Mouse (Mus musculus) gastrocnemius, adult 2 months (tissue): ENCODE data around the gene Serpinb1b. TPM values are rescaled to one million over a fixed set of nuclear protein-coding genes. Genes with fewer than 3 reads are reported as not detected.
A peak's percentile ranks its signal among the peaks of the same experiment; 100 is the strongest.

Source experiments
- DNase-seq: peaks from one replicate; pipeline ENCODE4 v3.0.0; 2022
- H3K27ac ChIP-seq: fragments of 200-600 bp; 2 replicates; pipeline ENCODE4 v1.8.1; 2022; ENCODE audit warnings: mild to moderate bottlenecking
- H3K4me3 ChIP-seq: fragments of 200-600 bp; 2 replicates; pipeline ENCODE4 v1.8.1; 2022; ENCODE audit warnings: mild to moderate bottlenecking, moderate library complexity
- CTCF ChIP-seq: fragments of 200-600 bp; IDR thresholded peaks from 2 replicates; pipeline ENCODE4 v1.8.1; 2022; ENCODE audit warnings: antibody characterized with exemption, mild to moderate bottlenecking, moderate library complexity
- intact Hi-C: fragments of 180-260 bp; cut with DNase I; formaldehyde crosslinking; loops from one replicate; pipeline ENCODE4 v1.15.1; 2025
- total RNA-seq, 2 experiments: library from RNA; stranded (reverse); gene quantifications; 2 replicates each; pipeline ENCODE4 v1.2.3; 2021

Gene Serpinb1b
- total RNA-seq, 2 experiments from 2014 or later: not detected

- TF ChIP-seq CTCF: no peak
- Histone ChIP-seq H3K27ac (no peak overlapping the region), H3K4me3 (no peak overlapping the region)
- no peak for DNase-seq
- intact Hi-C loops: loop anchor here (5.0 kb wide), 1 partner anchor 74 kb away; the partner anchor contains the start of gene Serpinb9
Measured at GRCm38 (mm10) chr13:33076247-33076646, 2.1 kb upstream of the Serpinb1b start.

- no peak for DNase-seq
- Histone ChIP-seq H3K4me3 (no peak overlapping the region), H3K27ac (no peak overlapping the region)
- intact Hi-C loops: loop anchor here (5.0 kb wide), 1 partner anchor 75 kb away; the partner anchor contains the start of gene Serpinb9
- no peak for TF ChIP-seq CTCF
Measured at GRCm38 (mm10) chr13:33077026-33077685, 1.2 kb upstream of the Serpinb1b start.

GRCm38 (mm10) chr13:33079391-33079790 lies 1.0 kb downstream of the Serpinb1b start:
- H3K27ac ChIP-seq: no peak overlapping the region
- intact Hi-C loops: loop anchor here (5.0 kb wide), 1 partner anchor 77 kb away; the partner anchor contains the start of gene Serpinb9
- DNase-seq: no peak
- peak; percentile 68 for TF ChIP-seq CTCF
- 0 out of 2 replicates have a peak overlapping the region, but pooled peaks have one; percentile 17 for H3K4me3 ChIP-seq

DNA sequence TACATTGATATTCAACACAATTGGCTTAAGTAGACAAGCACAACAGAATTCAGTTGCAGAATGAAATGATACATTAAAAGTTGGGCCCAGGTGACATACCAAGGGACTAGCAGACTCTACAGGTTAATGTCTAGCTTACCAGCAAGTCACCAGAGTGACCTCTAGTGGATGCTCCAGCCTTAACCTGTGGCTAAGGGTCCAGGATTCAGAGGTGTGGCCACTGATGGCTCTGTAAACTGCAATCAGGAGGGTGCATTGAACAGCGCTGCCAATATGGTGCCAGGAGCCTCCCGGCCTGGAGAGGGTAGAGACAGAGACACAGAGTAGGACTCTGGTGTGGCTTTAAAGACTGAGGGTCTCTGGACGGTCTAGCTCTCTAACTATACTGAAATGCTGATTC lies 2.0 kb downstream of the Serpinb1b start:
- intact Hi-C loops: no loop called here
- peak; percentile 47 for TF ChIP-seq CTCF
- DNase-seq: peak; percentile 24

GRCm38 (mm10) chr13:33083834-33084233 lies 5.5 kb downstream of the Serpinb1b start:
- Histone ChIP-seq H3K27ac (no peak overlapping the region), H3K4me3 (no peak overlapping the region)
- no peak for TF ChIP-seq CTCF
- intact Hi-C loops: no loop called here
- DNase-seq: no peak

More for the DNA sequence above, 2.0 kb downstream of the Serpinb1b start:
- Histone ChIP-seq H3K4me3 (no peak overlapping the region), H3K27ac (no peak overlapping the region)

DNA sequence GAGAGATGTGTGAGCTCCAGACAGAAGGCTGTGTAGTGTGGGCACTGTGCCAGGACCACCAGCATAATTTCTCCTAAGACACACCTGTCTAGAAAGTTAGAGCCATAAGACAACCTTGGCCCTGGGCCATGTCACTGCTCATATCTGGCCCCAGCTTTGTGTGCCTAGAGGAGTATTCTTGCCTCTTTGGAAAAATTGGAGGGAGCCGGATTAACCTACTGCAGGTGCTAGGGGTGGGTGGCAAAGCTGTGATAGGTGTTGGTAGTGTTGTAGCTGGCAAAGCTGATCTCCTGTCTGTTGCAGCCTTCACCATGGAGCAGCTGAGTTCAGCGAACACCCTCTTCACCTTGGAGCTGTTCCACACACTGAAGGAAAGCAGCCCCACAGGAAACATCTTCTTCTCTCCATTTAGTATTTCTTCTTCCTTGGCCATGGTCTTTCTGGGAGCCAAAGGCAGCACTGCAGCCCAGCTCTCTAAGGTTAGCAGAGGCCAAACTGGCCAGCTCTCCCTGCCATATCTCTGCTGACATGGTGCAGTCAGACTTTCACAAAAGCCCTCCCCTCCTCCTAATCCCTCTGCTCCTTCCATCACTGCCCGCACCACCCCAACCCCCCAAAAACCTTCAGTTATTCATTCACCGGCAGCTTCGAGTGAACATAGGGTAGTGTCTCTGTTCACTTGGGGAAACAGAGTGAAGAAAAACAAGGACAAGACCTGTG lies 6.8 kb downstream of the Serpinb1b start:
- DNase-seq: no peak
- no peak for TF ChIP-seq CTCF
- Histone ChIP-seq H3K27ac (no peak overlapping the region), H3K4me3 (no peak overlapping the region)
- intact Hi-C loops: no loop called here

GRCm38 (mm10) chr13:33085695-33086432 lies 7.5 kb downstream of the Serpinb1b start:
- no peak for TF ChIP-seq CTCF
- intact Hi-C loops: no loop called here
- Histone ChIP-seq H3K27ac (no peak overlapping the region), H3K4me3 (no peak overlapping the region)
- peak; percentile 39 for DNase-seq

GRCm38 (mm10) chr13:33089566-33089965 lies 11.2 kb downstream of the Serpinb1b start:
- DNase-seq: no peak
- Histone ChIP-seq H3K27ac (no peak overlapping the region), H3K4me3 (no peak overlapping the region)
- intact Hi-C loops: no loop called here
- TF ChIP-seq CTCF: no peak

- Histone ChIP-seq H3K27ac (no peak overlapping the region), H3K4me3 (no peak overlapping the region)
- intact Hi-C loops: no loop called here
- no peak for TF ChIP-seq CTCF
- no peak for DNase-seq
Measured at GRCm38 (mm10) chr13:33090546-33090945, 12.2 kb downstream of the Serpinb1b start.

GRCm38 (mm10) chr13:33091306-33091705 lies 12.9 kb downstream of the Serpinb1b start:
- DNase-seq: no peak
- intact Hi-C loops: no loop called here
- Histone ChIP-seq H3K27ac (no peak overlapping the region), H3K4me3 (no peak overlapping the region)
- no peak for TF ChIP-seq CTCF

DNA sequence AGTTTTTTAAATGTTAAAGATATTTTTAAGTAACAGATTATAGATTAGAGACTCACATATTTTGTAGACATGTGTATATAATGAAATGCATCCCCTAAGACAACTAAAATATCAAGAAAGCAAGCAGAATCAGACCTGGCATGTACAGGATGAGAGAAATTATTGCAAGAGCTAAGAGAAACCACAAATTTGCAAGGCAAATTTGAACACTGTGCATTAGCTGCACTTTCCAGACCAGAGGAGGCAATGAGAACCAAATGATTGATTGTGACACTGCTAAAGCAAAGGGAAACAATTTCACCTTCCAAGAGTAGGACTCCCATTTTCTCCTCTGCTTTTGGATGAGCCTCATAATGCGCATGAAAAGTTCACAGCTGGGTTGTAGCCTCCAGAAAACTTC lies 17.2 kb downstream of the Serpinb1b start:
- Histone ChIP-seq H3K27ac (no peak overlapping the region), H3K4me3 (no peak overlapping the region)
- no peak for DNase-seq
- TF ChIP-seq CTCF: no peak
- intact Hi-C loops: no loop called here

DNA sequence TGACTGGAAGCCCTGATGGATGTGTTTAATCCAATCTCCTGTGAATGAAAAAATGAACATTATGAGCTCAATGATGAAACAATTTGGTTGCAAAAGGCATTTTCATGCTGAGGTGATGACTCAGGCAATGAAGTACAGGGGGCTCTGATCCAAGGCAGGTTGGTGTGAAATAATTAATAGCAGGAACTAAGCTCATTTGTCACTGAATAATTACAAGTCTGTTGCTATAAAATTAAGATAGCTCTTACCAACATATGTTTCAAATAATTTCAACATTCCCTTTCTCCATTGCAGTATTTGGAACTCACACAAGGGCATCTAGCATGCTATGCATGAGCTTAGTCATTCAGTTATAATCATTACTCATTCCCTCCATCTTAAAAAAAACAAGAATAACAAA lies 27.3 kb downstream of the Serpinb1b start:
- intact Hi-C loops: no loop called here
- Histone ChIP-seq H3K4me3 (no peak overlapping the region), H3K27ac (no peak overlapping the region)
- DNase-seq: no peak
- TF ChIP-seq CTCF: no peak

DNA sequence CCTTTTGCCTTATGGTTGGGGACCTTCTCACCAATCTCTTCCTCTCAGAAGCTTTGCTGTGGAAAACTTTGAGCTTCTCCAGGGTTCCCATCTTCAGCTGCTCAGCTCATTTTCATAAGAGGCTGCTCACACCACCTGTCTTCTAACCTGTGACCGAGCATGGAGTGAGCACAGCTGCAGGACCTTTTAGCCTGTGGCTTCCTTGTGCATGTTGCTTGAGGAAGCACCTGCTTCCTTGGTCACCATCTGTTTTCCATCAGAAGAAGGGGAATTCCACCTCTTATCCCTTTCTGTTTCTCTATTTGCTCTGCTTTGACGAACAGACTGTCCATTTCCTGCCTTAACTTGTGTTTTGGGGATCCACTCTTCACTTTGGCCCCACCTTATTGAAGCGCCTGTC lies 34.7 kb downstream of the Serpinb1b start:
- intact Hi-C loops: no loop called here

More for the DNA sequence above, 34.7 kb downstream of the Serpinb1b start:
- H3K4me3 ChIP-seq: no peak overlapping the region
- no peak overlapping the region for H3K27ac ChIP-seq
- TF ChIP-seq CTCF: no peak
- DNase-seq: no peak
